Mouse (Mus musculus): ENCODE results near the gene Parp4. TPM values are rescaled to one million over a fixed set of nuclear protein-coding genes. Genes with fewer than 3 reads are reported as not detected.

Gene Parp4
- polyA plus RNA-seq, 1 experiment from 2014 or later, result 28.3 TPM

- no peaks in the 10 kb centered on the region for H3K27me3 ChIP-seq
- CTCF ChIA-PET, result no interaction called here
- TF ChIP-seq CTCF (IDR thresholded peaks at IDR 0.05), result no peak
- in situ Hi-C loops (cut with MboI; ENCODE audit: low pct_unique_long_range_greater_than_20kb), result no loop called here
- ATAC-seq (no peak), DNase-seq (ENCODE audit: low read depth, low spot score) (no peak)
- POLR2A ChIA-PET, result interaction anchor here (0.6 kb wide), 1 partner anchor 1714 kb away, joined by 4 read pairs; no protein-coding TSS in a partner anchor
These were observed 29.0 kb downstream of the Parp4 start for GRCm38 (mm10) chr14:56604438-56604837.

GRCm38 (mm10) chr14:56605136-56605535 is 29.7 kb downstream of the Parp4 start:
- no peak for TF ChIP-seq CTCF (IDR thresholded peaks at IDR 0.05)
- ATAC-seq (no peak), DNase-seq (ENCODE audit: low read depth, low spot score) (no peak)
- no peaks in the 10 kb centered on the region for H3K27me3 ChIP-seq
- POLR2A ChIA-PET, result no interaction called here
- in situ Hi-C loops (cut with MboI; ENCODE audit: low pct_unique_long_range_greater_than_20kb), result no loop called here
- CTCF ChIA-PET, result interaction anchor here (1.0 to 1.6 kb wide), 2 partner anchors 9 to 16 kb away, joined by 3 to 4 read pairs; no protein-coding TSS in a partner anchor

GRCm38 (mm10) chr14:56613212-56613611 is 37.8 kb downstream of the Parp4 start:
- in situ Hi-C loops (cut with MboI; ENCODE audit: low pct_unique_long_range_greater_than_20kb), result no loop called here
- ChIA-PET POLR2A (no interaction called here), CTCF (interaction anchor here (0.6 kb wide), 1 partner anchor 8 kb away, joined by 3 read pairs; no protein-coding TSS in a partner anchor)
- H3K27me3 ChIP-seq, result no peaks in the 10 kb centered on the region
- no peak for DNase-seq (ENCODE audit: low read depth, low spot score)
- TF ChIP-seq CTCF (IDR thresholded peaks at IDR 0.05), result no peak
- ATAC-seq, result no peak

GRCm38 (mm10) chr14:56617470-56617869 is 42.1 kb downstream of the Parp4 start:
- POLR2A ChIA-PET, result no interaction called here
- in situ Hi-C loops (cut with MboI; ENCODE audit: low pct_unique_long_range_greater_than_20kb), result no loop called here
- DNase-seq (ENCODE audit: low read depth, low spot score) (no peak), ATAC-seq (no peak)
- CTCF ChIA-PET, result no interaction called here
- TF ChIP-seq CTCF (IDR thresholded peaks at IDR 0.05), result no peak
- no peaks in the 10 kb centered on the region for H3K27me3 ChIP-seq

- CTCF ChIA-PET, result no interaction called here
- POLR2A ChIA-PET, result no interaction called here
- H3K27me3 ChIP-seq, result no peaks in the 10 kb centered on the region
- in situ Hi-C loops (cut with MboI; ENCODE audit: low pct_unique_long_range_greater_than_20kb), result no loop called here
- TF ChIP-seq CTCF (IDR thresholded peaks at IDR 0.05), result no peak
- DNase-seq (ENCODE audit: low read depth, low spot score) (no peak), ATAC-seq (no peak)
These were observed 45.0 kb downstream of the Parp4 start for GRCm38 (mm10) chr14:56620425-56620824.

GRCm38 (mm10) chr14:56626202-56626601 is 50.8 kb downstream of the Parp4 start:
- TF ChIP-seq CTCF (IDR thresholded peaks at IDR 0.05), result no peak
- H3K27me3 ChIP-seq, result no peaks in the 10 kb centered on the region
- DNase-seq (ENCODE audit: low read depth, low spot score) (no peak), ATAC-seq (no peak)
- ChIA-PET CTCF (no interaction called here), POLR2A (no interaction called here)
- in situ Hi-C loops (cut with MboI; ENCODE audit: low pct_unique_long_range_greater_than_20kb), result no loop called here

- POLR2A ChIA-PET, result no interaction called here
- in situ Hi-C loops (cut with MboI; ENCODE audit: low pct_unique_long_range_greater_than_20kb), result no loop called here
These were observed 52.9 kb downstream of the Parp4 start for GRCm38 (mm10) chr14:56628336-56628735.

GRCm38 (mm10) chr14:56631109-56631508 is 55.7 kb downstream of the Parp4 start:
- TF ChIP-seq CTCF (IDR thresholded peaks at IDR 0.05), result no peak
- ChIA-PET CTCF (no interaction called here), POLR2A (no interaction called here)
- in situ Hi-C loops (cut with MboI; ENCODE audit: low pct_unique_long_range_greater_than_20kb), result no loop called here
- DNase-seq (ENCODE audit: low read depth, low spot score) (no peak), ATAC-seq (no peak)
- no peaks in the 10 kb centered on the region for H3K27me3 ChIP-seq

More at GRCm38 (mm10) chr14:56628336-56628735, 52.9 kb downstream of the Parp4 start:
- DNase-seq (ENCODE audit: low read depth, low spot score), result no peak
- H3K27me3 ChIP-seq, result no peaks in the 10 kb centered on the region
- ATAC-seq, result no peak
- TF ChIP-seq CTCF (IDR thresholded peaks at IDR 0.05), result no peak
- CTCF ChIA-PET, result no interaction called here

- TF ChIP-seq CTCF (IDR thresholded peaks at IDR 0.05), result no peak
- ChIA-PET CTCF (no interaction called here), POLR2A (no interaction called here)
- DNase-seq (ENCODE audit: low read depth, low spot score), result no peak
- in situ Hi-C loops (cut with MboI; ENCODE audit: low pct_unique_long_range_greater_than_20kb), result no loop called here
- no peaks in the 10 kb centered on the region for H3K27me3 ChIP-seq
- no peak for ATAC-seq
These were observed 71.8 kb downstream of the Parp4 start for GRCm38 (mm10) chr14:56647206-56647605.

- in situ Hi-C loops (cut with MboI; ENCODE audit: low pct_unique_long_range_greater_than_20kb), result no loop called here
- no peak for DNase-seq (ENCODE audit: low read depth, low spot score)
- TF ChIP-seq CTCF (IDR thresholded peaks at IDR 0.05), result no peak
- CTCF ChIA-PET, result interaction anchor here (1.4 kb wide), 1 partner anchor 46 kb away, joined by 4 read pairs; no protein-coding TSS in a partner anchor
- POLR2A ChIA-PET, result interaction anchor here (0.6 kb wide), 1 partner anchor 149 kb away, joined by 3 read pairs; no protein-coding TSS in a partner anchor
- H3K27me3 ChIP-seq, result no peaks in the 10 kb centered on the region
- no peak for ATAC-seq
These were observed 74.0 kb downstream of the Parp4 start for GRCm38 (mm10) chr14:56649448-56649847.

GRCm38 (mm10) chr14:56665651-56666050 is 90.2 kb downstream of the Parp4 start:
- DNase-seq (ENCODE audit: low read depth, low spot score) (no peak), ATAC-seq (no peak)
- in situ Hi-C loops (cut with MboI; ENCODE audit: low pct_unique_long_range_greater_than_20kb), result no loop called here
- TF ChIP-seq CTCF (IDR thresholded peaks at IDR 0.05), result no peak
- no peaks in the 10 kb centered on the region for H3K27me3 ChIP-seq
- POLR2A ChIA-PET, result interaction anchor here (0.6 kb wide), 1 partner anchor 15 kb away, joined by 3 read pairs; no protein-coding TSS in a partner anchor
- CTCF ChIA-PET, result interaction anchor here (0.6 kb wide), 1 partner anchor 117 kb away, joined by 3 read pairs; no protein-coding TSS in a partner anchor

- POLR2A ChIA-PET, result interaction anchor here (0.6 to 0.7 kb wide), 3 partner anchors 18 to 1088 kb away, joined by 3 read pairs; no protein-coding TSS in a partner anchor
- CTCF ChIA-PET, result interaction anchor here (1.2 kb wide), 1 partner anchor 17 kb away, joined by 3 read pairs; no protein-coding TSS in a partner anchor
These were observed 91.5 kb downstream of the Parp4 start for GRCm38 (mm10) chr14:56666909-56667308.

More at GRCm38 (mm10) chr14:56666909-56667308, 91.5 kb downstream of the Parp4 start:
- H3K27me3 ChIP-seq, result no peaks in the 10 kb centered on the region
- no peak for DNase-seq (ENCODE audit: low read depth, low spot score)
- no peak for TF ChIP-seq CTCF (IDR thresholded peaks at IDR 0.05)
- no peak for ATAC-seq
- in situ Hi-C loops (cut with MboI; ENCODE audit: low pct_unique_long_range_greater_than_20kb), result no loop called here
